Mouse (Mus musculus) myocyte (in vitro differentiated cells): ENCODE results near the gene Cdkn1b.

ENCODE experiments used
- CEBPB ChIP-seq: IDR thresholded peaks from 2 replicates; pipeline ENCODE4 v1.6.1; 2011; ENCODE audit warnings: mild to moderate bottlenecking, moderate library complexity; ENCODE audit not compliant: poor library complexity, insufficient read depth, severe bottlenecking
- MYOD1 ChIP-seq, 3 experiments: IDR thresholded peaks; one replicate each; pipeline ENCODE4 v1.6.1; 2011; ENCODE audit warnings: control low read depth in 2 of 3, low read depth in 2 of 3, mild to moderate bottlenecking in 2 of 3, moderate library complexity in 1 of 3; ENCODE audit not compliant: insufficient read length in 2 of 3, control insufficient read depth in 1 of 3
- MYOG ChIP-seq, 3 experiments: IDR thresholded peaks; one replicate each; pipeline ENCODE4 v1.6.1; 2011; ENCODE audit warnings: control low read depth in 2 of 3, low read depth in 2 of 3, mild to moderate bottlenecking in 2 of 3; ENCODE audit not compliant: insufficient read length in 2 of 3, control insufficient read depth in 1 of 3, insufficient read depth in 1 of 3
- POLR2A ChIP-seq: IDR thresholded peaks from one replicate; pipeline ENCODE4 v1.6.1; 2011; ENCODE audit warnings: low read depth, mild to moderate bottlenecking, control low read depth, moderate library complexity; ENCODE audit not compliant: insufficient read length
- POLR2AphosphoS2 ChIP-seq: IDR thresholded peaks from one replicate; pipeline ENCODE4 v1.6.1; 2011; ENCODE audit warnings: low read depth, control low read depth; ENCODE audit not compliant: insufficient read length
- TCF12 ChIP-seq: IDR thresholded peaks from one replicate; pipeline ENCODE4 v1.6.1; 2011; ENCODE audit warnings: mild to moderate bottlenecking, control low read depth; ENCODE audit not compliant: poor library complexity, insufficient read depth, severe bottlenecking
- USF1 ChIP-seq: IDR thresholded peaks from one replicate; pipeline ENCODE4 v1.6.1; 2011; ENCODE audit warnings: low read depth, mild to moderate bottlenecking, control low read depth, moderate library complexity

DNA sequence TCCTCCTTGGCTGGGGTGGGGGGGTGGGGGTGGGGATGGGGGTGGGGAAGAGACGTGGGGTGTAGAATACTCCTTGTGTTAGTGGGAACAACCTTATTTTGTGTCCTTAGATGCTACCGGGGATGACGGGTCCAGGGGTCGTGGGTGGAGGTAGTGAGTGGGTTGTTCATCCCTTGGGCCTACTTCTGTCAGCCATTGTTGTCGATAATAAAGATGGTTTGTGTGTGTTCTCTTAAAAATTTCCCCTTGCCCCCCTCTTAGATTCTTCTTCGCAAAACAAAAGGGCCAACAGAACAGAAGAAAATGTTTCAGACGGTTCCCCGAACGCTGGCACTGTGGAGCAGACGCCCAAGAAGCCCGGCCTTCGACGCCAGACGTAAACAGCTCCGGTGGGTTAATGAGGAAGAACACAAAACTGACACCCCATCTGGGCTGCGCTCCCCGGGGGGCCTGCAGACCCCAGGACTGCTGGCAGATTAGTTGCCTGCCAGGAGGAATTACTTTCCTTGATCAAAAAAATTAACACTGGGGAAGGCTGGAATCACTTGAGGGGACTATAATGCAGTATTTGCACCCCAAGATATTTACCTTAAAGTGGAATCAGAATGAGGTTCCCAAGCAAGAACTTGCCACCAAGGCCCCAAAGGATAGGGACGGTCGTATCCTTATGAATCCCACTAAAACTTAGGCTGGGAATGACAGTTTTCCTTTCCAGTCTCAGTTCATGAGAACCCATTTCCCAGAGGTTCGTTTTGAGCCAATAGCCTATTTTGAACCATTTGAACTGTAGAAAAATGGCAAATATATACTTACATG, 1.7 kb downstream of the Cdkn1b start:
- TF ChIP-seq MYOG (IDR thresholded peaks at IDR 0.05; ENCODE audit: control insufficient read depth in 1 of 3, insufficient read depth in 1 of 3, insufficient read length in 2 of 3, low read depth in 2 of 3), result no peak
- TF ChIP-seq POLR2A, result peak; percentile 10
- TF ChIP-seq POLR2AphosphoS2, result no peak
- TF ChIP-seq MYOD1 (IDR thresholded peaks at IDR 0.05; ENCODE audit: control insufficient read depth in 1 of 3, insufficient read length in 2 of 3, low read depth in 2 of 3), result no peak
- TF ChIP-seq CEBPB, result no peak
- no peak for TF ChIP-seq USF1
- TF ChIP-seq TCF12, result no peak
